Mouse (Mus musculus): Measurements from ENCODE around the gene Svop.

Svop gene

DNA sequence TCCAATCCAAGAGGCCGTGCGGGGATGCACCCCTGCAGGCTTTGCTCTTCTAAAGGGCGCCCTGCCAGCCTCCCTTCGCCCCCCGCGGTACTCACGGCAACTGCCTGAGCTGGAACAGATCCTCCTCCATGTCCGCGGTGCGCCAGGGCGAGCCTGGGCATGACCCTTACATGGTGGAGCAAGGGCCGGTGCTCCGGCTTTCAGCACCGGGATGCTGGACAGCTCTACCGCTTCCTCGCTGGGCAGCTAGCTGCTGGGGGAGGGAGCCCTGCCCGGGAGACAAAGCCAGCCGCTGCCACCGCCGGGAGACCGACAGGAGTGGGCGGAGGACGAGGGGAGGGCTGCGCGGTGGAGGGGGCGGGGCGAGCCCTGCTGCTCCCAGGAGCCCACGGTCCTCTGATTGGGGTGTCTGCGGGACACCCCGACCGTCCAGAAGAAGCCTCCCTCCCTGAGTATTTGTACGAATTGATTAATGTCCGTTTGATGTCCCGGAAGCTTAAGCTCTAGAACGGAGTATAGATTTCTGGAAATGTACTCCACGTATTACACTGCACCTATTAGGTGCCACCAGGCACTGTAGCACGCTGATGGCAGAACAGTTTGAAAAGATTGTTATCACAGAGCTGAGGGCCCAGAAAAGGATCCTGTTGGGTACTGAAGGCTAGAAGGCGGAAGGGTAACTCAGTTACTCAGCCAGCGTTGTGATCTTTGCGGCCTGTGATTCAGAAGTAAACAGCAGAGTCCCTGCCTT, at the start of gene Svop:
Svop (minus strand) TSS at position 514 of the 751 bp plus-strand sequence.
- no peak for DNase-seq (ENCODE audit: low read depth)

DNA sequence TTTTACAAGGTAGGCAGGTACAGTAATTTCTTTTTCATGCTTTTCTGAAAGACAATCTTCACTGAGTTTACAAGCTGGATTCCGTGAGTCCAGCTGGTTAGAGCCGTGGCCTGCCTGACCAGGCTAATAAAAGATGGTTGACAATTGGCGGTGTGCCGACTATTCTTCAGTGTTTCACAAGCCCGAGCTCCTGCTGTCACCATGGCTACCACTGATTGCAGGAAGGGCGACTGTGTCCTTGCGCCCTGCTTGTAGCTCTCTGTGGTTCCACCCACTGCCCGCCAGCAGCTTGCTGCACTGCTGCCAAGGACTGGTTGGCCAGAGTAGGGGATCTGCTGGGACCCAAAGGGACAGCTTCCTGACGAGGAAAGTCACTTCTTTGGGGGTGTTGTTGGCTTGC, 47.8 kb upstream of the Svop start:
- peak; percentile 34 for DNase-seq (ENCODE audit: low read depth)

DNA sequence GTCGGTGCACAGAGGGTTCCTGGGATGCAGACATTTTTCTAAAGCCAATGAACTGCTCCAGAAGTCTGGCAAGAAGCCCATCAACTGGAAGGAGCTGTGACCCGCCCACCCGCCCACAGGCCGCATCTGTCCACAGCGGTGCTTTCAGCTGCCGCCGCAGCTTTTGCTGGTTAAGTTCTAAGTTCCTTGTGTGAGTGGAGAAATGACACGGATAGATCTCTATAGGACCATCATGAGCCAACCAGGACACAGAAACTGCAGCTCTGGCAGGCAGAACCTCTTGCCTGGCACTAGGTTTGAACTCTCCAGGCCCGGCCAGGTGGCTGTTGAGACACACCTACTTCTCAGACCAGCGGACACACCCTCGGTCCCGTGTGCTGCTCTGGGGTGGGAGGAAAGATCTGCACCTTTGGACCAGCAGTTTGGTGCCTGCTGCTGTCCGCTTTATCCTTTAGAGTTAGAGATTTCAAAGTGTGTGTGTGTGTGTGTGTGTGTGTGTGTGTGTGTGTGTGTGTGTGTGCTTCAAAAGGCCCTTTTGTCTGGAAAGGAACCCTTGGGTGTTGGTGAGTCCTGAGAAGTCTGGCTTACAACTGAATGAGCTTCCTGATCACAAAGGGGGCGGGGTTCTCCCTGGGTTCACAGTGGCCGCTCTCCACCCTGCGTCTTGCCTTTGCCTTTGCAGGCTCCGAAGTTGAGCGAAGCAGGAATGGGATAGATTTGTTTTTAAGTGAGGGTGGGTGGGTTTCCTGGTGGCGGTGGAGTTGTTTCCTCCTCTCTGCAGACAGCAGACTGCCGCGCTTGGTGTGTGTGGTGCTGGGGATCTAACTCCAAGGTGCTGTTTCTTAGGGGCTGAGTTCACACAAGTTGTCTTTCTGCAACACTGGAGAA, 47.2 kb upstream of the Svop start:
- no peak for DNase-seq (ENCODE audit: low read depth)

DNA sequence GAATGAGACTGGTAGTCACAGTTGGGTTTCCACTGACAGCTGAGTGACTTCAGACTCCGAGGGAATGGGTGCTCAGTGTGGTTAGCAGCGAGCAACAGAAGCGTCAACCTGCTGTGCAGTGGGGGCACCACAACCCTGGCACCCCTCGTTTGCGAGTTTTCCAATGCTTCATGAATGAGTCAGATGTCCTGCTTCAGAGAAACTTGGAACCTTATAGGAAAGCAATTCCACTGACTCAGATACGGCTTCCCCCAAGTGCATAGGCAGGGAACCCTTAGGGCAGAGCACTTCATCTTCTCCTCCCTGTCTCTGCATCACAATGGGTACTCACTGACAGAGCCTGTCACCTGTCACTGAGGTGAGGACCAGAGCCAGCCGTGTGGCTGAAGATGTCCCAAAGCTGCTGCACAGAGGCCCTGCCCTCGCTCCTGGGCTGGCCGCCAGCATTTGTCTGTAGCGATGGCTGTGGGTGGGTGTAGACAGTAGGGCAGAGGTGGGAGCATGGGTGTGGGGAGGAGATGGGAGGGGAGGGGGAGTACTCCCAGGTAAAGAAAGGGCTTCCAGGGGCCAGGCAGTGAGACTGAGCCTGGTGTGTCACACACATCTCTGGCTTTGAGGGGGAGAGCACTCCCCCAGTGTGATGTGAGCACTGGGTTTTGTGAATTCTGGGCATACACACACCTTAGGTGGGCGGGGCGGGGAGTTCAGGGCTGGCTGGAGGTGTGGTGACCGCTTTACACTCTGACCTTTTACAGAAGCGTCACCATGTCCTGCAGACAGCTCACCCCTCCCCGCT, 46.3 kb upstream of the Svop start:
- DNase-seq (ENCODE audit: low read depth), result no peak

DNA sequence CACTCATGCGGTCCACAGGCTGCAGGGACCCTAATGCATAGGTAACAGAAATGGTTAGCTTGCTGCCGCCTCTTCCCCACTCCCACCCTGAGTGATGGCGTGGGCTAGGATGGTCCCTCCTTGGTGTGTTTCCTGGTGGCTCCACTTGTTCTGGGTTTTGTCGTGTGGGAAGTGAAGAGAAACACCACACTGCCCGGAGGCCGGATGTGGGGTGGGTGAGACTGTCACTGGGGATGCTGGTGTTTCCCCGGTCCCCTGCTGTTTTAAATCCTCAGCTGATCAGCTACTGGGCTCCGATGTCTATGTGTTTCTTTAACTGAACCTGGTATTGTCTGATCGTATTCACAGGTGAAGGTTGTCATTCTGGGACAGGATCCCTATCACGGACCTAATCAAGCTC, 44.1 kb upstream of the Svop start:
- DNase-seq (ENCODE audit: low read depth), result peak; percentile 53

DNA sequence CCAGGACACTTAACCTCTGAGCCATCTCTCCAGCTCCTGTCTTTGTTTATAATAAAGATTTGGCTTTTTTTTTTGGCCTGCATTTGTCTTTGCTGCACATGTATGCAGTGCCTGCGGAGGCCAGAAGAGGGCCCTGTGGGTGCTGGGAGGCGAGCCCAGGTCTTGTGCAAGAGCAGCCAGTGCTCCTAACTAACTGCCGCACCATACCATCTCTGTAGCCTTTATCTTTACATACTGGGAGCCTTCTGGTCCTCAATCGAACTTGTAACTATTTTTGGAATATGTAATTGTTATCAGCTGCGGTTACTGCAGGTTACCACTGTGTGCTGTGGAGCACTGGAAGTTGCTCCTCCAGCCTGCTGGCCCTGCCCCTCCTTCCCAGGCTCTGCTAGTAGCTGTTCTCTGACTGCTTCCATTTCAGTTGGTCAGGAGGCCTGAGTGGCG, 42.7 kb upstream of the Svop start:
- peak; percentile 85 for DNase-seq (ENCODE audit: low read depth)

DNA sequence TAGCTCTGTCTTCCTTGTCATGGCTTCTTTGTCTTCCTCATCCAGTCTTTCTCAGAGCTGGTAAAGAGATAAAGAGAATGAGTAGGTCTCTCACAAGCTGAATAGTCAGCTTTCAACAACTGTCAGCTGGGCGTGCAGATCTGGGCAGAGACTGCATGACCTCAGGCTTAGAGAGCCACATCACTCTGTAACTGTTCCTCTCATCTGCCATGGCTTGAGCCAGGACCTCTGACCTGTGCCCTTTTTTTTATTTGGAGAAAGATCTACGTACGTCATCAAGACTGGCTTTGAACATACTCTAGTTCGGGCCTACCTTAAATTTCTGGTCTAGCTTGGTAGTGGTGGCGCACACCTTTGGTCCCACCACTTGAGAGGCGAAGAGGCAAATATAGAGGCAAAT, 41.5 kb upstream of the Svop start:
- no peak for DNase-seq (ENCODE audit: low read depth)

DNA sequence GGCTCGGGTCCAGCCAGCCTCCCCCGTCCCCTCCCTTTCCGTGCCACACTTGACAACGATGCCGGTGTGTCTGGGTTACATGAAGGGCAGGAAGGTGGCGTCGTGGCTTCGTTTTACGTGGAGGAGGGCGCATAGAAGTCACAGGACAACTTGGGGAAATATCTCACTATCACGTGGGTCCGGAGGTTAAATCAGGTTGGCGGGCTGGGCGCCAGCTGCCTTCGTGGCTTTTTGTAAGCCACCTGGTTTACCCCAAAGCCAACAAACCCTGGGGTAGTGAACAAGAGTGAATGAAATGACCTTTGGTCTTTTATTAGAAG, 40.1 kb upstream of the Svop start:
- DNase-seq (ENCODE audit: low read depth), result peak; percentile 86

DNA sequence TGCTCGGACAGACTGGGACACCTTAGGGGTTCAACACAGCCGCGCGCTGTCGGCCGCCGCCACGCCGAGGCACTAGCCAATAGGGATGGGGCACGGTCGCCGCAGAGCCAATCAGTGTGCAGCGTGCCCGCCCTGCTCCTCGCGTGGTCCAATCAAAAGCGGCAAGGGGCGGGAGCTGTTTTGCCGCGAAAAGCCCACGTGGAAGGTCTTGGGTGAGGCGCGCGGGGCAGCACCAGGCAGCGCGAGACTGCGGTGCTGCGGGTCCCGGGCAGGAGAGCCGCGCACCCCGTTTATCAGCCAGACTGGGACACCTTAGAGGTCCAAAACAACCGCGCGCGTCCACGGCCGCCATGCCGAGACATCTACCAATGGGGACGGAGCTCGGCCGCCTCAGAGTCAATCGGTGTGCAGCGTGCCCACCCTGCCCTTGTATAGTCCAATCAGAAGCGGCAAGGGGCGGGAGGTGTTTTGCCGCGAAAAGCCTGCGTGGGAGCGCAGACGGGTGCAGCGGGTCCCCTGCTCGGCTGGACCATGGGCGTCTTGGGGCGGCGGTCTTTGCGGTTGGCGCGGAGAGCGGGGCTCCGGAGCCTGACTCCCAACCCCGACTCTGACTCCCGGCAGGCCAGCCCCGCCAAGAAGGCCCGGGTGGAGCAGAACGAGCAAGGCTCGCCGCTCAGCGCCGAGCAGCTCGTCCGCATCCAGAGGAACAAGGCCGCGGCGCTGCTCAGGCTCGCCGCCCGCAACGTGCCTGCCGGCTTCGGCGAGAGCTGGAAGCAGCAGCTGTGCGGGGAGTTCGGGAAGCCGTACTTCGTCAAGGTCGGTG, 39.5 kb upstream of the Svop start:
- peak; percentile 93 for DNase-seq (ENCODE audit: low read depth)

DNA sequence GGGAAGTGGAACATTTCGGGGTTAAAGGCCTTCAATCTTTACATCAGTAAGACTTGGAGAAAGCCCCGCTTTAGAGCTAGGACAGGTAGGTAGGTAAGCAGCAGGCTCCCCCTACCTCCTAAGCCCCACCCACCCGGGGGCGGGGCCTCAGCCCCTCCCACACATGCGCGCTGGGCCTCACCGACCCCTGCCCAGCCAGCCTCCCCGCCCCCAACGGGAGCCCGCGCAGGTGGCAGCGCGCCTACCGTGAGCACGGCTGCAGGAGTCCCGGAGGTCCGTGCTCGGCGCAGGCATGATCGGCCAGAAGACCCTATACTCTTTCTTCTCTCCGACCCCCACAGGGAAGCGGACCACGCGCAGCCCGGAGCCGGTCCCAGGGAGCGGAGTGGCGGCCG, 38.8 kb upstream of the Svop start, which contains the start of gene Ung:
Ung (plus strand) TSS at position 176 of the 395 bp plus-strand sequence.
- DNase-seq (ENCODE audit: low read depth), result peak; percentile 37

DNA sequence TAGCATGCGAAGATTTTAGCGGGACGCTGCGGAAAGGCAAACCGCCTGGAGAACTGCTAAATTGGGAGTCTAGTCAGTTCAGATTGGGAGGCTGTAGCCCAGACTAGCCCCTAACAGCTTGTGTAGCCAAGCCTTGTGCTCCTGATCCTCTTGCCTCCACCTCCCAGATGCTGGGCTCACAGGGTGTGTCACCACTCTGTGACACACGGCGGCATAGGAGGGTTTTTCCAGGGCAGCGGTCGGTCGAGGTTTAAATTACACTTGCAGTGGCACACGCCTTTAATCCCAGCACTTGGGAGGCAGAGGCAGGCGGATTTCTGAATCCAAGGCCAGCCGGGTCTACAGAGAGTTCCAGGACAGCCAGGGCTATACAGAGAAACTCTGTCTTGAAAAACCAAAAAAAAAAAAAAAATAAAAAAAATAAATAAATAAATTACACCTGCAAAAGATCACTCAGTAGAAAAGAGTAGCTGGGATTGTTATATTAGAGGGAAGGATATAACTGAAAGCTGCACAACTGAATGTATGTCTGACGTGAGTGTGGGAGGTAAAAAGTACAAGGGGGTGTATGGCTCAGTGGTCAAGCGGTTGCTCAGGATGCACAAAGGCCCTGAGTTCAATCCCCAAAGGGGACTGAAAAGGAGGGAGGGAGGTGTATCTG, 38.3 kb upstream of the Svop start:
- DNase-seq (ENCODE audit: low read depth), result no peak

DNA sequence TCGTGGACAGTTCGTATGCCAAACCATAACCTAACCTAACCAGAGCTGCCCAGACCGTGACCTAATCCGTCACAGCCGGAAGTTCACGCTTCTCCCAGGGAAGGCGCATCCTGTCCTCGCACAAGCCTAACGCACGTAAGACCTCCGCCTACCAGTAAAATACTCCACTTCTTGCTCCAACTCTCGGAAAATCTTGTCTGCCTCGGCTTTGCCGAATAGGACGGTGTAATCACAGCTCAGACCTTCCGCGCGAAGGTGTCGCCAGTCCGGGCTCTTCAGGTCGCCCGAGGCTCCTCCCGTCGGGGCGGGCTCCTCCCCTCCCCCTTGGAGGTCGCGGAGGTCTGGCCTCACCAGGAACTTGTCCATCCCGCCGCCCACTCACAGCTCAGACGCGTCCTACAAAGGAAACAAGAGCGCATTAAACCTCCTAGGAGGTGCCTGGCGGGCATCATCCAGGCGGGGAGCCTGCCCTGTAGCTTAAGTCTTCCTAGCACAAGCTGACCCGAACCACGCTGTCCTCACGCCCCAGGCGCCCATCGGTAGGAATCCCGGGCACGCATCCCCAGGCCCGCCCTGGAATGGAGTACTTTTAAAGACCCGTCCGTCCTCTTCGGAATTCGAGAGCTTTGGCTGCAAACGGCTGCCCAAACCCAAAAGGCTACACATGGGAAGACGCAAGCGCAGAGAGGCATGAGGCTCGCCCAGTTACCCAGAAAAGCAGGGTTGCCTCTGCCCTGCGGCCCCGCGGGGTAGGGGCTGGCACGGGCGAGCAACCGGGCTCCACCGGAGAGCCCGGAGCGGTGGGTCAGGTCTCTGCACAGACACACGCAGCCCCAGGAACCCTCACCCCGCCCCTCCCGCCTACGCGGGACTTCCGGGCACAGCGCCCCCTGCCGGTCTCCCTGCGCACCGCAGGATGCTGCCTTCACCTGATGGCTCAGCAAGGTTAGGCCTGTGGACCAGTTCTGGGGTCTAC, 36.3 kb upstream of the Svop start, which contains the start of gene Alkbh2:
Alkbh2 (minus strand) TSS at position 845 of the 976 bp plus-strand sequence.
- DNase-seq (ENCODE audit: low read depth), result peak; percentile 47

DNA sequence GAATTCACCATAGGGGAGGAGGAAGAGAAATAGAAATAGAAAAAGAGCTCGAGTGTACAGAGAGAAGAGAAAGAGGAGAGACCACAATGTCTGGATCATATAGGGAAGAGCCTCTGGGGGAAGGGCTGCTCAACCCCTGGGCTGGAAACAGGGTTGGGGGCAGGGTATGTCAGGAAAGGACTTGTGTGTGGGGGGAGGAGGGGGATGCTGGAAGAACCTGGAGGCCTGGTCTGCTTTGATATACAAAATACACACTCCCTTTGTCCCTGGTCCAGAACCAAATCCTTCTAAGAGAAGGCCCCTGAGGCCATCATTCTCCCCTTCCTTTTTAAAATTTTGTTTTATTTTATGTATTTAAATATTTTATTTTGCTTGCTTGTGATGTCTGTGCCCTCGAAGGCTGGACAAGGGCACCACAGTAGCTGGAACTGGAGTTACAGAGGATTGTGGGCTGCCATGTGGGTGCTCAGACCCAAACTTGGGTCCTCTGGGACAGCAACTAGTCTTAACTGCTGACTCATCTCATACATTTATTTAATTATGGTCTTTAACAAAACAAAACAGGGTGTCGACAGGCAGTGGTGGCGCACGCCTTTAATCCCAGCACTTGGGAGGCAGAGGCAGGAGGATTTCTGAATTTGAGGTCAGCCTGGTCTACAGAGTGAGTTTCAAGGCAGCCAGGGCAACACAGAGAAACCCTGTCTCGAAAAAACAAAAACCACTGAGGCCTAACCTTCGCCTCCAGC, 35.3 kb upstream of the Svop start:
- DNase-seq (ENCODE audit: low read depth), result no peak

DNA sequence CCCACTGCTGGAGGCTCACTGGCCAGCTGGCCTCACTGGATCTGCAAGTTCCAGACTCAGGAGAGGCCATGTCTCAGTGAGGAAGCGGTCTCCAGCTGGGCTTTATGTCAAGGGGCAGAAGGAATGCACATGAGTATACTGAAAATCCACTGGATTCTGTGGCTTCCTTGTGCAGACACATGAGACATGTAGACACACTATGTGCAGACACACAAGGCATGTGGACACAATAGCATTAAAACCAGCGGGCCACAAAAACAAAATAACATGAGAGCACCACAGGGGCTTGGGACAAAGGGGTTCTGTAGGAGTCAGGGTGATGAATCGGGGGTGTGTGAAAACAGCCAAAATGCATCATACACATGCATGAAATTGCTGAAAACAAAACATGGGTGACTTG, 34.6 kb upstream of the Svop start:
- DNase-seq (ENCODE audit: low read depth), result no peak

DNA sequence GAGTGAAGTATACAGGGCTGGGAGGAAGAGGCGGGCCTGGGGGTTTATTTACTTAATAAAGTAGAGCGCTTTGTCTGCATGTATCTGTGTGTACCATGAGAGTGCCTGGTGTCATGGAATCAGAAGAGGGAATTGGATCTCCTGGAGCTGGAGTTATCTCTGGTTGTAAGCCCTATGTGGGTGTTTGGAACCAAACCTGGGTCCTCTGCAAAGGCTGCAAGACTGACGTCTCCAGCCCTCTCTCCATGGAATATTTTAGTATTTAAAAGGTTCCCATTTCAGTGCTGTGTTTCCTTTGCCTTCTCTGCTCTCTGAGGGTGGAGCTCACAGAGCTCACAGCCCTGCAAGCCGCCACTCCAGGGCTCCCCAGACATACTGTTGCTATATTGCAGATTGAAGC, 28.4 kb upstream of the Svop start:
- DNase-seq (ENCODE audit: low read depth), result no peak

DNA sequence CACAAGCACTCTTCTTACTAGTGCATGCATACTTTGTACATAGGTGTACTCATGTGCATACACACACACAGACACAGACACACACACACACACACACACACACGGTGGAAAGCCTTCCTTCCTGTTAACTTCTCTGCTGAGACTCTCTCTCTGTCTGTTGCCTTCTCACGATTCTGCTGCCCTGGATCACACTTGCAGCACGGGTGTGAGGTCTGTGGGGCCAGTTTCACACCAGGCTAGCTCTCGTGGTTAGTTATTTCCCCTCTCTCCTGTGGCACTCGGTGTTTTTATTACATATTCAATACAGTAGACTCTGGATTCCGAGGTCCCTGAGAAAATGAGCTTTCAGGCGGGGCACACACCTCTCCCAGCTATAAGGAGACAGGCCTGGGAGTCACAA, 25.2 kb upstream of the Svop start:
- DNase-seq (ENCODE audit: low read depth), result no peak

DNA sequence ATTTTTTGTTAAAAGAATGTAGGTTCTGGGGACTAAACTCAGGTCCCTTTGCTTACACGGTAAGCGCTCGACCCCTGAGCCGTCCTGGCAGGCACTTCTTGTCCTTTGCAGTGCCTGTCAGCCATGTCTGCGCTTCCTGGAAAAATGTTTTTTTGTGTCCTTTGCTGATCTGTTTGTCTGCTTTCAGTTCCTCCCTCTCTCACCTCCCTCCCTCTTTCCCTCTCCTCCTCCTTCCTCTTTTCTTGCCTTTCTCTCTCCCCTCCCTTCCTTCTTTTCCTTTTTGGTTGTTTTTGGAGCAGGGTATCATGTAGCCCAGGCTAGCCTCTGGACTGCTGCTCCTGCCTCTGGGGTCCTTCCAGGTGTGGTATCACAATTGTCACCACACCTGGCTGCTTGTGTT, 23.7 kb upstream of the Svop start:
- DNase-seq (ENCODE audit: low read depth), result no peak

DNA sequence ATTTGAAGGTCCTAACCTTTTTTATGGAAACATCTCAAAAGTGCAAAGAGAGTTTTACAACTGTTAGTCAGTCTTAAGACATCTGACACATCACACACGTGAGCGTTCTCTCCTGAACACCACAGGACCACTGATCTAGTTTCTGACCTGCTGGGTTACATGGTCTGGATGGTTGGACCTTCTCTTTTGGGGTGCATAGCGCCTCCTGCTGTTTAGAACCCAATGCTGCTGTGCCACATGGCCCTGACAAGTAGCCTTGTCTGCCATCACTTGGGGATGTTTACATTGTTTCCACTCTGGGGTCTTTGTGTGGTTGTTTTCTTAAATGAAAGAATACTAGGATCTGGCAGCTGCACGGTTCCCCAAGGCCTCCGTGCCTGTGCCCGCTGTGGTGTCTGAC, 22.0 kb upstream of the Svop start:
- peak; percentile 36 for DNase-seq (ENCODE audit: low read depth)

DNA sequence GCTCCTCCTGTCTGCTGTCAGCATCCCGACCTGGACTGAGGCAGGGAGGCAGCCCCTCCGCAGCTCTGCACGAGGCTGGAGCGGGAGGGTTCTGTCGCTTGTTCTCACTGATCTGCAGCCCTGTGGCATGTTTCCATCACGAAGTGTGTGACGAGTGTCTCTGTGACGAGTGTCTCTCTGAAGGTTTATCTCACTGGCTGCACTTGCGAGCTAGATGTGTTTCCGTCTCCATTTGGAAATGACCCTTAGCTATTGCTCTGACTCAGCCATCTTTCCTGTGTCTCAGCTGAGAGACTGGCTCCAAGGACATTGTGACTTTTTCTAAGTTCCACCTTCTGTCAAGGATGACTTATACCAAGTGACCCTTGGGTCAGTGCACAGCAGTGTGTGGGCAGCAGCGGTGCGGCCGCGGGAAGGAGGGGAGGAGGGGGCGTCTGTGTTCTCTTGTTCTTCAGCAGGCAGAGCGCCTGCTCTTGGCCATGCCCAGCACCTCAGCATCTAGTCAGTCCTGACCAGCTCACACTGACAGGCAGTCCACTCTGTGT, 15.1 kb upstream of the Svop start:
- no peak for DNase-seq (ENCODE audit: low read depth)
